Mouse (Mus musculus) lung, adult 2 months (tissue): ENCODE results near the gene Timm8a1.

Experiments used
- CTCF ChIP-seq: fragments of 200-500 bp; IDR thresholded peaks from 2 replicates; pipeline ENCODE4 v1.5.1; 2011; ENCODE audit warnings: mild to moderate bottlenecking, low read length, control low read depth; ENCODE audit not compliant: insufficient read depth
- POLR2A ChIP-seq: fragments of 200-500 bp; IDR thresholded peaks from 2 replicates; pipeline ENCODE4 v1.6.1; 2011; ENCODE audit warnings: low read depth, mild to moderate bottlenecking, control low read depth, low read length, borderline replicate concordance; ENCODE audit errors: extremely low read depth

- TF ChIP-seq CTCF (no peak), POLR2A (no peak)
These were observed at the start of gene Timm8a1 for GRCm38 (mm10) chrX:134541145-134541954.
